Mouse (Mus musculus) heart, embryonic 15.5 days (tissue): Measurements from ENCODE around the gene Cyp1b1. TPM values are rescaled to one million over a fixed set of nuclear protein-coding genes. Genes with fewer than 3 reads are reported as not detected.

Source experiments
- ATAC-seq: fragments of 200-750 bp; cut with Nextera tagmentation; replicated peaks from 2 replicates; pipeline ENCODE4 v1.8.0; 2017; ENCODE audit warnings: low read depth, moderate TSS enrichment; ENCODE audit not compliant: insufficient number of reproducible peaks, insufficient read depth, low FRiP score
- H3K27ac ChIP-seq: fragments of 300-500 bp; sonication (generic); 2 replicates; pipeline ENCODE4 v1.5.1; 2015; ENCODE audit warnings: mild to moderate bottlenecking, inconsistent platforms
- H3K27me3 ChIP-seq: fragments of 300-500 bp; sonication (generic); 2 replicates; pipeline ENCODE4 v1.6.1; 2015; ENCODE audit warnings: inconsistent platforms
- H3K36me3 ChIP-seq: fragments of 300-500 bp; sonication (generic); 2 replicates; pipeline ENCODE4 v1.6.1; 2015; ENCODE audit warnings: mild to moderate bottlenecking, inconsistent platforms
- H3K4me1 ChIP-seq: fragments of 300-500 bp; sonication (generic); replicated peaks from 2 replicates; pipeline ENCODE4 v1.6.1; 2015; ENCODE audit warnings: inconsistent platforms
- H3K4me2 ChIP-seq: fragments of 300-500 bp; sonication (generic); 2 replicates; pipeline ENCODE4 v1.6.1; 2015; ENCODE audit warnings: inconsistent platforms, mild to moderate bottlenecking, moderate library complexity
- H3K4me3 ChIP-seq: fragments of 300-500 bp; sonication (generic); 2 replicates; pipeline ENCODE4 v1.5.1; 2015; ENCODE audit warnings: mild to moderate bottlenecking, inconsistent platforms
- H3K9ac ChIP-seq: fragments of 300-500 bp; sonication (generic); 2 replicates; pipeline ENCODE4 v1.6.1; 2015; ENCODE audit warnings: mild to moderate bottlenecking, inconsistent platforms
- H3K9me3 ChIP-seq: fragments of 300-500 bp; sonication (generic); replicated peaks from 2 replicates; pipeline ENCODE4 v1.6.1; 2016; ENCODE audit warnings: inconsistent platforms
- WGBS: fragments of 180-500 bp; shearing (Covaris S2); methylation state at CpG from one replicate; pipeline ENCODE4 v1.1.7; 2015; ENCODE audit warnings: mixed read lengths; 5-methylcytosine and 5-hydroxymethylcytosine counted together
- polyA plus RNA-seq: library from polyadenylated mRNA; unstranded; fragments of >200 nt; fragmentation: Nextera tagmentation; extraction: Ambion mirVana; gene quantifications from 2 replicates; pipeline ENCODE4 v1.2.1, GENCODE M21; 2015

Cyp1b1 gene
- 1.7 and 4.5 TPM in 2 replicates for polyA plus RNA-seq

GRCm38 (mm10) chr17:79714931-79715637 lies at the start of gene Cyp1b1:
Cyp1b1 (minus strand) TSS chr17:79715061.
- no peaks in the 10 kb centered on the region for H3K9me3 ChIP-seq
- WGBS, result under 1% methylated on average over 31 of the region's 31 CpGs
- no peaks in the 10 kb centered on the region for H3K36me3 ChIP-seq
- H3K4me1 ChIP-seq, result peaks cover 32% of the 10 kb centered on the region
- peak within 1 kb of the TSS; percentile 43 for H3K9ac ChIP-seq
- H3K27me3 ChIP-seq, result peaks cover 63% of the 10 kb centered on the region
- ATAC-seq, result no peak
- peak within 1 kb of the TSS; percentile 82 for H3K4me2 ChIP-seq
- no peak within 1 kb of the TSS for H3K27ac ChIP-seq
- peak within 1 kb of the TSS; percentile 51 for H3K4me3 ChIP-seq

GRCm38 (mm10) chr17:79761841-79762240 lies 47.0 kb upstream of the Cyp1b1 start:
- 80% methylated on average over 1 of the region's 1 CpGs for WGBS
- H3K4me3 ChIP-seq, result no peak overlapping the region
- no peaks in the 10 kb centered on the region for H3K9me3 ChIP-seq
- no peak overlapping the region for H3K9ac ChIP-seq
- no peak for ATAC-seq
- no peaks in the 10 kb centered on the region for H3K27me3 ChIP-seq
- no peak overlapping the region for H3K27ac ChIP-seq
- no peak overlapping the region for H3K4me2 ChIP-seq
- H3K36me3 ChIP-seq, result no peaks in the 10 kb centered on the region
- H3K4me1 ChIP-seq, result no peaks in the 10 kb centered on the region

- 93% methylated on average over 12 of the region's 12 CpGs for WGBS
- H3K4me1 ChIP-seq, result no peaks in the 10 kb centered on the region
- no peak overlapping the region for H3K27ac ChIP-seq
- H3K9ac ChIP-seq, result no peak overlapping the region
- H3K4me2 ChIP-seq, result no peak overlapping the region
- no peak overlapping the region for H3K4me3 ChIP-seq
- H3K27me3 ChIP-seq, result no peaks in the 10 kb centered on the region
- no peaks in the 10 kb centered on the region for H3K9me3 ChIP-seq
- ATAC-seq, result no peak
- H3K36me3 ChIP-seq, result no peaks in the 10 kb centered on the region
These were observed 39.0 kb upstream of the Cyp1b1 start for GRCm38 (mm10) chr17:79753831-79754230.

- no peak overlapping the region for H3K27ac ChIP-seq
- no peaks in the 10 kb centered on the region for H3K27me3 ChIP-seq
- H3K9ac ChIP-seq, result no peak overlapping the region
- H3K36me3 ChIP-seq, result no peaks in the 10 kb centered on the region
- no peaks in the 10 kb centered on the region for H3K4me1 ChIP-seq
- H3K4me3 ChIP-seq, result no peak overlapping the region
- H3K9me3 ChIP-seq, result no peaks in the 10 kb centered on the region
- H3K4me2 ChIP-seq, result no peak overlapping the region
- ATAC-seq, result no peak
These were observed 38.0 kb upstream of the Cyp1b1 start for GRCm38 (mm10) chr17:79752836-79753235.

GRCm38 (mm10) chr17:79751661-79752191 lies 36.9 kb upstream of the Cyp1b1 start:
- Histone ChIP-seq H3K4me3 (no peak overlapping the region), H3K27me3 (no peaks in the 10 kb centered on the region), H3K4me1 (no peaks in the 10 kb centered on the region), H3K9ac (no peak overlapping the region), H3K27ac (no peak overlapping the region), H3K9me3 (no peaks in the 10 kb centered on the region), H3K36me3 (no peaks in the 10 kb centered on the region), H3K4me2 (no peak overlapping the region)
- ATAC-seq, result no peak
- 87% methylated on average over 6 of the region's 6 CpGs for WGBS

GRCm38 (mm10) chr17:79749647-79750046 lies 34.8 kb upstream of the Cyp1b1 start:
- no peaks in the 10 kb centered on the region for H3K27me3 ChIP-seq
- 84% methylated on average over 1 of the region's 1 CpGs for WGBS
- no peaks in the 10 kb centered on the region for H3K36me3 ChIP-seq
- H3K9ac ChIP-seq, result no peak overlapping the region
- H3K4me3 ChIP-seq, result no peak overlapping the region
- H3K4me1 ChIP-seq, result no peaks in the 10 kb centered on the region
- H3K9me3 ChIP-seq, result no peaks in the 10 kb centered on the region
- no peak for ATAC-seq
- no peak overlapping the region for H3K27ac ChIP-seq
- no peak overlapping the region for H3K4me2 ChIP-seq

- H3K4me3 ChIP-seq, result no peak overlapping the region
- no peaks in the 10 kb centered on the region for H3K4me1 ChIP-seq
- WGBS, result 87% methylated on average over 11 of the region's 11 CpGs
- H3K27me3 ChIP-seq, result no peaks in the 10 kb centered on the region
- H3K36me3 ChIP-seq, result no peaks in the 10 kb centered on the region
- H3K9ac ChIP-seq, result no peak overlapping the region
- H3K4me2 ChIP-seq, result no peak overlapping the region
- H3K27ac ChIP-seq, result no peak overlapping the region
- no peaks in the 10 kb centered on the region for H3K9me3 ChIP-seq
- ATAC-seq, result no peak
These were observed 32.1 kb upstream of the Cyp1b1 start for GRCm38 (mm10) chr17:79746954-79747353.

GRCm38 (mm10) chr17:79746146-79746591 lies 31.3 kb upstream of the Cyp1b1 start:
- Histone ChIP-seq H3K4me2 (no peak overlapping the region), H3K4me1 (no peaks in the 10 kb centered on the region), H3K9ac (no peak overlapping the region), H3K27me3 (no peaks in the 10 kb centered on the region), H3K27ac (no peak overlapping the region), H3K9me3 (no peaks in the 10 kb centered on the region), H3K4me3 (no peak overlapping the region), H3K36me3 (no peaks in the 10 kb centered on the region)
- WGBS, result 30% methylated on average over 3 of the region's 3 CpGs
- no peak for ATAC-seq

- 53% methylated on average over 13 of the region's 13 CpGs for WGBS
- H3K27me3 ChIP-seq, result no peaks in the 10 kb centered on the region
- ATAC-seq, result no peak
- no peak overlapping the region for H3K27ac ChIP-seq
- H3K4me1 ChIP-seq, result no peaks in the 10 kb centered on the region
- no peak overlapping the region for H3K9ac ChIP-seq
- H3K4me2 ChIP-seq, result no peak overlapping the region
- no peak overlapping the region for H3K4me3 ChIP-seq
- no peaks in the 10 kb centered on the region for H3K36me3 ChIP-seq
- H3K9me3 ChIP-seq, result no peaks in the 10 kb centered on the region
These were observed 30.3 kb upstream of the Cyp1b1 start for GRCm38 (mm10) chr17:79745051-79745731.

- H3K27me3 ChIP-seq, result no peaks in the 10 kb centered on the region
- H3K4me3 ChIP-seq, result no peak overlapping the region
- no peak overlapping the region for H3K4me2 ChIP-seq
- no peaks in the 10 kb centered on the region for H3K4me1 ChIP-seq
- no peak overlapping the region for H3K27ac ChIP-seq
- no peak for ATAC-seq
- 93% methylated on average over 1 of the region's 1 CpGs for WGBS
- no peaks in the 10 kb centered on the region for H3K9me3 ChIP-seq
- H3K36me3 ChIP-seq, result no peaks in the 10 kb centered on the region
- H3K9ac ChIP-seq, result no peak overlapping the region
These were observed 28.6 kb upstream of the Cyp1b1 start for GRCm38 (mm10) chr17:79743507-79743906.

GRCm38 (mm10) chr17:79742635-79743034 lies 27.8 kb upstream of the Cyp1b1 start:
- 0 out of 2 replicates have a peak, but pooled peaks cover 3% of the 10 kb centered on the region for H3K4me1 ChIP-seq
- ATAC-seq, result no peak
- no peak overlapping the region for H3K4me2 ChIP-seq
- no peaks in the 10 kb centered on the region for H3K27me3 ChIP-seq
- H3K9me3 ChIP-seq, result no peaks in the 10 kb centered on the region
- H3K9ac ChIP-seq, result no peak overlapping the region
- WGBS, result 63% methylated on average over 5 of the region's 5 CpGs
- no peaks in the 10 kb centered on the region for H3K36me3 ChIP-seq
- H3K4me3 ChIP-seq, result no peak overlapping the region
- H3K27ac ChIP-seq, result no peak overlapping the region
